12 mouse cellular contexts compared by ENCODE assay signal in the genomic region with DNA sequence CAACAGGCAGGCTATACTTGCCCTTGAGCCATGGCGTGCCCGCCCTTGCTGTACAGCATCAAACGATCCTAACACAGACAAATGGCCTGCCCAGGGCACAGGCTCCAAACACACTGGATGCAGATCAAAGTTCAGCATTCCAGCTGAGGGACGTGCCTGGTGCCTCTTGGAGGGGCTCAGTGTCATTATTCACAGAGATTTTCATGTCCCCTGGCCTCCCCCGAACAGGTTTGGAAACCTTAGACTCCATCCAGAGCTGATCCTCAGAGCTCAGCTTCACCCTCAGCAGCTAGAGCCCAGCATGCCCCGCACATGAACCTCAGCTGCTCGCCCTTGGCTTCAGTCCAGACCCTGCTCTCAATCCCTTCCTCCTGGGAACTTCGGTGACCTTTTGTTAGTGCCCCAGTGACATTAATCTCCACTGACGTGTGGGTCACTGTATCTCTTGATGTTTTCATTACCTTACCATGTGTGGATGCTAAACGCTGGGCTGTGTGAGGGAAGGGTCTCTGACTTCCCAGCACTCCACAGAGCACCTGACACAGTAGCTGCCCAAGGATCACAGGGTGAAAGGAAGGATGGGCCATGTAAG. TPM values are rescaled to one million over a fixed set of nuclear protein-coding genes. Genes with fewer than 3 reads are reported as not detected.
DNase-seq lines count a peak whose midpoint lies in the region; ATAC-seq and TF ChIP-seq lines count a peak whose summit lies in the region.
"Had no signal": no experiment of that assay in that cellular context is flagged by ENCODE, and none has a peak within 500 bp of the region (broad histone marks: within the 10 kb centered on the region; RNA-seq: fewer than 3 reads in every experiment).

No protein-coding gene starts in this region.

- TF ChIP-seq CTCF in intestine, postnatal 0 days (IDR thresholded peaks at IDR 0.05; ENCODE audit: low read depth), result no peak
- TF ChIP-seq CTCF in layer of hippocampus, adult 2 months (conservative IDR thresholded peaks at IDR 0.05), result no peak

- H3K4me1 ChIP-seq in intestine, embryonic 14.5 days (replicated peaks; ENCODE audit: control insufficient read depth, insufficient read depth, low read length), result peaks cover 9% of the 10 kb centered on the region
- H3K4me1 ChIP-seq in intestine, postnatal 0 days (replicated peaks; ENCODE audit: control insufficient read depth, insufficient read depth, low read length), result no peaks in the 10 kb centered on the region
- H3K4me1 ChIP-seq in limb, embryonic 15.5 days, result 0 out of 2 replicates have a peak, but pooled peaks cover 6% of the 10 kb centered on the region

- no peak overlapping the region for H3K27ac ChIP-seq in intestine, embryonic 14.5 days (ENCODE audit: low read depth)
- H3K27ac ChIP-seq in intestine, postnatal 0 days (ENCODE audit: low read depth, low read length), result no peak overlapping the region
- H3K27ac ChIP-seq in limb, embryonic 15.5 days, result no peak overlapping the region
- no peak overlapping the region for H3K27ac ChIP-seq in layer of hippocampus, adult 2 months
- H3K27ac ChIP-seq: heart, embryonic 13.5 days had no signal

- no peak overlapping the region for H3K4me3 ChIP-seq in intestine, embryonic 14.5 days (ENCODE audit: low read depth, low read length)
- H3K4me3 ChIP-seq in intestine, postnatal 0 days (ENCODE audit: low read depth, low read length), result no peak overlapping the region
- H3K4me3 ChIP-seq in limb, embryonic 15.5 days, result no peak overlapping the region
- no peak overlapping the region for H3K4me3 ChIP-seq in layer of hippocampus, adult 2 months
- H3K4me3 ChIP-seq: heart, embryonic 13.5 days had no signal

- no peaks in the 10 kb centered on the region for H3K27me3 ChIP-seq in intestine, embryonic 14.5 days (replicated peaks; ENCODE audit: control insufficient read depth, insufficient read depth, low read length)
- no peaks in the 10 kb centered on the region for H3K27me3 ChIP-seq in intestine, postnatal 0 days (replicated peaks; ENCODE audit: control insufficient read depth, insufficient read depth, low read length)
- no peaks in the 10 kb centered on the region for H3K27me3 ChIP-seq in limb, embryonic 15.5 days
- H3K27me3 ChIP-seq: CH12.LX; heart, embryonic 13.5 days had no signal

- no peak overlapping the region for H3K9ac ChIP-seq in intestine, embryonic 14.5 days (ENCODE audit: low read length)
- H3K9ac ChIP-seq in intestine, postnatal 0 days (ENCODE audit: low read depth, low read length), result no peak overlapping the region
- no peak overlapping the region for H3K9ac ChIP-seq in limb, embryonic 15.5 days
- H3K9ac ChIP-seq: heart, embryonic 13.5 days had no signal

- DNase-seq in intestine, embryonic 14.5 days (ENCODE audit: low spot score), result peak; percentile 62
- DNase-seq in adrenal gland, postnatal 14 days, result peak; percentile 82
- peak; percentile 73 for DNase-seq in kidney, adult 11 months
- no peak for DNase-seq in layer of hippocampus, adult 2 months (ENCODE audit: low spot score in 2 of 2)
- no peak for DNase-seq in urinary bladder, postnatal 36 days (ENCODE audit: low spot score in 2 of 2)
- no peak for DNase-seq in layer of hippocampus, adult 9-11 months

- peak; percentile 58; the same call in 1 of the 2 replicates for ATAC-seq in intestine, embryonic 14.5 days (replicated peaks; ENCODE audit: low FRiP score, low TSS enrichment, low read depth)
- no peak for ATAC-seq in intestine, postnatal 0 days
- peak; percentile 42; the same call in 1 of the 2 replicates for ATAC-seq in limb, embryonic 15.5 days (ENCODE audit: insufficient number of reproducible peaks, low FRiP score, low TSS enrichment, low read depth)

- H3K4me2 ChIP-seq in intestine, embryonic 14.5 days (ENCODE audit: low read length), result no peak overlapping the region
- no peak overlapping the region for H3K4me2 ChIP-seq in intestine, postnatal 0 days (replicated peaks; ENCODE audit: low read depth)
- no peak overlapping the region for H3K4me2 ChIP-seq in limb, embryonic 15.5 days
- H3K4me2 ChIP-seq: heart, embryonic 13.5 days had no signal

- no peaks in the 10 kb centered on the region for H3K9me3 ChIP-seq in intestine, embryonic 14.5 days (ENCODE audit: control insufficient read depth, low read length)
- no peaks in the 10 kb centered on the region for H3K9me3 ChIP-seq in intestine, postnatal 0 days (ENCODE audit: control insufficient read depth)
- no peaks in the 10 kb centered on the region for H3K9me3 ChIP-seq in limb, embryonic 15.5 days
- H3K9me3 ChIP-seq: heart, embryonic 13.5 days had no signal

- WGBS in intestine, embryonic 14.5 days, result 12% methylated on average over 10 of the region's 10 CpGs
- WGBS in intestine, postnatal 0 days, result 27% methylated on average over 10 of the region's 10 CpGs
- WGBS in limb, embryonic 15.5 days, result 18% methylated on average over 10 of the region's 10 CpGs

- H3K36me3 ChIP-seq in intestine, embryonic 14.5 days (ENCODE audit: control insufficient read depth, insufficient read depth, low read length), result no peaks in the 10 kb centered on the region
- no peaks in the 10 kb centered on the region for H3K36me3 ChIP-seq in intestine, postnatal 0 days (ENCODE audit: control insufficient read depth, insufficient read depth)
- no peaks in the 10 kb centered on the region for H3K36me3 ChIP-seq in limb, embryonic 15.5 days
- H3K36me3 ChIP-seq: heart, embryonic 13.5 days had no signal

RNA-seq across cellular contexts. Expression of a gene that starts 20.1 kb away (rescaled TPM):
- polyA plus RNA-seq in intestine, embryonic 14.5 days (2014; fragmentation: Nextera tagmentation; extraction: Ambion mirVana), result 1.9 and 2.8 TPM in 2 replicates
- polyA plus RNA-seq in intestine, postnatal 0 days (2015; fragmentation: Nextera tagmentation; extraction: Ambion mirVana), result 4.3 and 4.9 TPM in 2 replicates
- 57.9 and 71.2 TPM in 2 replicates for total RNA-seq in adrenal gland, postnatal 14 days (2021)
- 12.4 and 20.3 TPM in 2 replicates for polyA plus RNA-seq in limb, embryonic 15.5 days (2015; fragmentation: Nextera tagmentation; extraction: Ambion mirVana)
- 10 to 100 TPM; 30.2 to 30.3 TPM for total RNA-seq in layer of hippocampus, adult 2 months (2021)

RNA-seq across cellular contexts. Expression of a gene that starts 50.4 kb away (rescaled TPM):
- not detected in 2 replicates for polyA plus RNA-seq in intestine, embryonic 14.5 days (2014; fragmentation: Nextera tagmentation; extraction: Ambion mirVana)
- polyA plus RNA-seq in intestine, postnatal 0 days (2015; fragmentation: Nextera tagmentation; extraction: Ambion mirVana), result 0.09 TPM in 1 of 2 replicates, not detected in the other
- total RNA-seq in adrenal gland, postnatal 14 days (2021), result 0.30 TPM in 1 of 2 replicates, not detected in the other
- not detected in 2 replicates for polyA plus RNA-seq in limb, embryonic 15.5 days (2015; fragmentation: Nextera tagmentation; extraction: Ambion mirVana)
- under 1 TPM in 1 of 2 experiments, not detected in 1; 0.17 TPM for total RNA-seq in layer of hippocampus, adult 2 months (2021)
- total RNA-seq: adrenal gland, postnatal 4 days; CH12.LX; left cerebral cortex, adult 8-10 months had no signal
- polyA plus RNA-seq: heart, embryonic 13.5 days had no signal

RNA-seq across cellular contexts. Expression of a gene that starts 58.5 kb away (rescaled TPM):
- 14.2 and 14.8 TPM in 2 replicates for polyA plus RNA-seq in intestine, embryonic 14.5 days (2014; fragmentation: Nextera tagmentation; extraction: Ambion mirVana)
- polyA plus RNA-seq in intestine, postnatal 0 days (2015; fragmentation: Nextera tagmentation; extraction: Ambion mirVana), result 9.5 and 10.2 TPM in 2 replicates
- total RNA-seq in adrenal gland, postnatal 14 days (2021), result 44.4 and 56.2 TPM in 2 replicates
- 26.9 and 28.2 TPM in 2 replicates for polyA plus RNA-seq in limb, embryonic 15.5 days (2015; fragmentation: Nextera tagmentation; extraction: Ambion mirVana)
- 10 to 100 TPM; 20.4 to 23.8 TPM for total RNA-seq in layer of hippocampus, adult 2 months (2021)

Comparison
In these comparisons a context has a peak if more than half of its experiments do, and no peak if none do; other contexts are left out.
1. DNase-seq: peak in intestine, embryonic 14.5 days (single experiment), adrenal gland, postnatal 14 days (single experiment) and kidney, adult 11 months (single experiment); none in layer of hippocampus, adult 2 months (0 of 2), urinary bladder, postnatal 36 days (0 of 2) and layer of hippocampus, adult 9-11 months (single experiment).